ENCODE assay signal across 8 mouse cellular contexts in the genomic region with DNA sequence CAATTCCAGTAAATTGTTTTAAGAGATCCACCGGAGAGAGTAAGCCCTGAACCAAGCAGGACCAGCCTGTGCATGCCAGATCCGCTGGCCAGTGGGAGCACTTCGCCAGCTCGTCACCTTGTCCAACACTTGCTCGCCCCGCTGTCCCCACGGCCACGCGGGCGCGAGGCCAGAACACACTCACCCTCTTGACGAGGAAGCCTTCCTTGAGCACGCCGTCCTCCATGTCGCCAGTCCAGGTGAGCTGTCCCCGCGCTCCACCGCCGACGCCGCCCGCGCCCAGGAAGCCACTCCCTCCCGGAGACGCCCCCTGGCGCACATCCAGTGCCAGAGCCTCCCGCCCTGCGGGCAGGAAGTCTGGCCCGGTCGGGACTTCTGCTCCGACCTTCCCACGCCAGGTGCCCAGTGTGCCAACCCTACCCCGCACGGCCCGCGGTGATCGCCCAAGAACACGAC. TPM values are rescaled to one million over a fixed set of nuclear protein-coding genes. Genes with fewer than 3 reads are reported as not detected.
A peak's percentile ranks its signal among the peaks of the same experiment; 100 is the strongest.
DNase-seq lines count a peak whose midpoint lies in the region; ATAC-seq lines count a peak whose summit lies in the region.

A gene (minus strand): TSS at position 258 of the 456 bp plus-strand sequence.

- peaks cover 10% of the 10 kb centered on the region; the same call in 1 of the 2 replicates for H3K27me3 ChIP-seq in heart, embryonic 14.5 days (ENCODE audit: control insufficient read depth, insufficient read depth, low read length)

- H3K4me1 ChIP-seq in heart, embryonic 14.5 days (ENCODE audit: control insufficient read depth in 2 of 2, insufficient read depth in 2 of 2, low read length in 2 of 2): peaks cover 4 to 21% of the 10 kb centered on the region in 2 experiments

- H3K4me3 ChIP-seq in heart, embryonic 14.5 days (ENCODE audit: control insufficient read depth in 1 of 2, insufficient read depth in 1 of 2, low read depth in 1 of 2, low read length in 2 of 2): peak within 1 kb of the TSS; percentile 45 to 51

- H3K9me3 ChIP-seq in heart, embryonic 14.5 days (ENCODE audit: control insufficient read depth, low read length): peaks cover 3% of the 10 kb centered on the region; the same call in 1 of the 2 replicates

- 2% methylated on average over 38 of the region's 38 CpGs for WGBS in heart, embryonic 14.5 days

- ATAC-seq in heart, embryonic 14.5 days (ENCODE audit: insufficient number of reproducible peaks, insufficient read depth, low FRiP score, low read depth): peak; percentile 29

- no peaks in the 10 kb centered on the region for H3K36me3 ChIP-seq in heart, embryonic 14.5 days (ENCODE audit: control insufficient read depth, insufficient read depth, low read length)

- H3K9ac ChIP-seq in heart, embryonic 14.5 days (ENCODE audit: low read length): peak within 1 kb of the TSS; percentile 62

- DNase-seq in right cerebral cortex, postnatal 25 days: peak; percentile 10
- no peak for DNase-seq in right cerebral cortex, postnatal 36 days (ENCODE audit: low spot score in 2 of 2)
- DNase-seq in embryo, embryonic 10.5 days (ENCODE audit: low spot score): peak; percentile 64
- DNase-seq in kidney, postnatal 10 days: peak; percentile 82
- peak; percentile 84 for DNase-seq in lung, postnatal 4 days
- peak; percentile 34 for DNase-seq in retina, postnatal 7 days (ENCODE audit: low read depth, low spot score)
- DNase-seq in urinary bladder, postnatal 4 days (ENCODE audit: low spot score in 2 of 2): peak; percentile 65 to 81

- H3K27ac ChIP-seq in heart, embryonic 14.5 days (replicated peaks in 1 of 2; ENCODE audit: control insufficient read depth in 1 of 2, insufficient read depth in 1 of 2, low read depth in 2 of 2, low read length in 2 of 2): no peak within 1 kb of the TSS

- peak within 1 kb of the TSS; percentile 90 for H3K4me2 ChIP-seq in heart, embryonic 14.5 days (ENCODE audit: low read length)

RNA-seq across cellular contexts. Expression of the gene that starts here (rescaled TPM):
- polyA plus RNA-seq in heart, embryonic 14.5 days (2014; fragmentation: Nextera tagmentation; extraction: Ambion mirVana): 2.1 and 2.5 TPM in 2 replicates

Comparison
In these comparisons a context has a peak if more than half of its experiments do, and no peak if none do; other contexts are left out.
1. DNase-seq: peak in right cerebral cortex, postnatal 25 days (single experiment), embryo, embryonic 10.5 days (single experiment), kidney, postnatal 10 days (single experiment), lung, postnatal 4 days (2 of 2), retina, postnatal 7 days (single experiment) and urinary bladder, postnatal 4 days (2 of 2); none in right cerebral cortex, postnatal 36 days (0 of 2).